Mouse (Mus musculus): ENCODE results near the gene Cyb5d2. TPM values are rescaled to one million over a fixed set of nuclear protein-coding genes. Genes with fewer than 3 reads are reported as not detected.
"Not testable (repeated sequence)": the region's sequence is repeated elsewhere in the genome, so short reads cannot be mapped to it uniquely, and the experiment has no call there.

Gene Cyb5d2
- total RNA-seq, 2 experiments from 2014 or later = 5.4 to 6.6 TPM

GRCm38 (mm10) chr11:72782503-72782902 is 13.4 kb downstream of the Cyb5d2 start:
- ATAC-seq (replicated peaks; ENCODE audit: low FRiP score, low TSS enrichment, poor library complexity, severe bottlenecking) = no peak

- ATAC-seq (replicated peaks; ENCODE audit: low FRiP score, low TSS enrichment, poor library complexity, severe bottlenecking) = no peak
Observed at GRCm38 (mm10) chr11:72782103-72782502, 13.8 kb downstream of the Cyb5d2 start.

GRCm38 (mm10) chr11:72778957-72779356 is 17.0 kb downstream of the Cyb5d2 start:
- no peak for ATAC-seq (replicated peaks; ENCODE audit: low FRiP score, low TSS enrichment, poor library complexity, severe bottlenecking)

- not testable (repeated sequence) for ATAC-seq (replicated peaks; ENCODE audit: low FRiP score, low TSS enrichment, poor library complexity, severe bottlenecking)
Observed at GRCm38 (mm10) chr11:72772611-72773010, 23.3 kb downstream of the Cyb5d2 start.

GRCm38 (mm10) chr11:72771461-72771860 is 24.5 kb downstream of the Cyb5d2 start:
- ATAC-seq (replicated peaks; ENCODE audit: low FRiP score, low TSS enrichment, poor library complexity, severe bottlenecking) = no peak

- ATAC-seq (replicated peaks; ENCODE audit: low FRiP score, low TSS enrichment, poor library complexity, severe bottlenecking) = no peak
Observed at GRCm38 (mm10) chr11:72770816-72771215, 25.1 kb downstream of the Cyb5d2 start.

GRCm38 (mm10) chr11:72770324-72770723 is 25.6 kb downstream of the Cyb5d2 start:
- ATAC-seq (replicated peaks; ENCODE audit: low FRiP score, low TSS enrichment, poor library complexity, severe bottlenecking) = no peak

- no peak for ATAC-seq (replicated peaks; ENCODE audit: low FRiP score, low TSS enrichment, poor library complexity, severe bottlenecking)
Observed at GRCm38 (mm10) chr11:72769061-72769460, 26.9 kb downstream of the Cyb5d2 start.

- no peak for ATAC-seq (replicated peaks; ENCODE audit: low FRiP score, low TSS enrichment, poor library complexity, severe bottlenecking)
Observed at GRCm38 (mm10) chr11:72767716-72768115, 28.2 kb downstream of the Cyb5d2 start.

- ATAC-seq (replicated peaks; ENCODE audit: low FRiP score, low TSS enrichment, poor library complexity, severe bottlenecking) = no peak
Observed at GRCm38 (mm10) chr11:72764270-72764669, 31.7 kb downstream of the Cyb5d2 start.

GRCm38 (mm10) chr11:72760781-72761180 is 35.2 kb downstream of the Cyb5d2 start:
- no peak for ATAC-seq (replicated peaks; ENCODE audit: low FRiP score, low TSS enrichment, poor library complexity, severe bottlenecking)

- no peak for ATAC-seq (replicated peaks; ENCODE audit: low FRiP score, low TSS enrichment, poor library complexity, severe bottlenecking)
Observed at GRCm38 (mm10) chr11:72759581-72759980, 36.4 kb downstream of the Cyb5d2 start.

GRCm38 (mm10) chr11:72758316-72758715 is 37.6 kb downstream of the Cyb5d2 start:
- no peak for ATAC-seq (replicated peaks; ENCODE audit: low FRiP score, low TSS enrichment, poor library complexity, severe bottlenecking)

- ATAC-seq (replicated peaks; ENCODE audit: low FRiP score, low TSS enrichment, poor library complexity, severe bottlenecking) = no peak
Observed at GRCm38 (mm10) chr11:72751956-72752355, 44.0 kb downstream of the Cyb5d2 start.

GRCm38 (mm10) chr11:72739048-72739447 is 56.9 kb downstream of the Cyb5d2 start:
- ATAC-seq (replicated peaks; ENCODE audit: low FRiP score, low TSS enrichment, poor library complexity, severe bottlenecking) = no peak

- not testable (repeated sequence) for ATAC-seq (replicated peaks; ENCODE audit: low FRiP score, low TSS enrichment, poor library complexity, severe bottlenecking)
Observed at GRCm38 (mm10) chr11:72737517-72737916, 58.4 kb downstream of the Cyb5d2 start.

GRCm38 (mm10) chr11:72736320-72736719 is 59.6 kb downstream of the Cyb5d2 start:
- ATAC-seq (replicated peaks; ENCODE audit: low FRiP score, low TSS enrichment, poor library complexity, severe bottlenecking) = no peak

- ATAC-seq (replicated peaks; ENCODE audit: low FRiP score, low TSS enrichment, poor library complexity, severe bottlenecking) = no peak
Observed at GRCm38 (mm10) chr11:72735519-72735860, 60.5 kb downstream of the Cyb5d2 start.

- no peak for ATAC-seq (replicated peaks; ENCODE audit: low FRiP score, low TSS enrichment, poor library complexity, severe bottlenecking)
Observed at GRCm38 (mm10) chr11:72734840-72735518, 61.0 kb downstream of the Cyb5d2 start.

GRCm38 (mm10) chr11:72733736-72734135 is 62.2 kb downstream of the Cyb5d2 start:
- no peak for ATAC-seq (replicated peaks; ENCODE audit: low FRiP score, low TSS enrichment, poor library complexity, severe bottlenecking)
